Mouse (Mus musculus): ENCODE data around the gene Vstm4. TPM values are rescaled to one million over a fixed set of nuclear protein-coding genes. Genes with fewer than 3 reads are reported as not detected.

The Vstm4 gene
- polyA plus RNA-seq (2015; fragmentation: Nextera tagmentation; extraction: Ambion mirVana) = 23.7 and 29.2 TPM in 2 replicates

GRCm38 (mm10) chr14:32856681-32857328, at the start of gene Vstm4:
Vstm4 (plus strand) TSS chr14:32856756.

GRCm38 (mm10) chr14:32833847-32834246, 22.7 kb upstream of the Vstm4 start, which contains the start of gene Fam170b:
Fam170b (plus strand) TSS chr14:32833962.

Other genes starting within 250 kb of the Vstm4 start
- gene 3425401B19Rik, start 171.5 kb upstream of the Vstm4 start, polyA plus RNA-seq (2015; fragmentation: Nextera tagmentation; extraction: Ambion mirVana) = 0.02 TPM in 1 of 2 replicates, not detected in the other
- gene Tmem273, start 70.8 kb upstream of the Vstm4 start, polyA plus RNA-seq (2015; fragmentation: Nextera tagmentation; extraction: Ambion mirVana) = 0.54 and 1.5 TPM in 2 replicates
- gene Fam170b, start 22.8 kb upstream of the Vstm4 start, polyA plus RNA-seq (2015; fragmentation: Nextera tagmentation; extraction: Ambion mirVana) = 0.07 TPM in 1 of 2 replicates, not detected in the other
- gene Lrrc18, start 134.6 kb downstream of the Vstm4 start, polyA plus RNA-seq (2015; fragmentation: Nextera tagmentation; extraction: Ambion mirVana) = 0.22 TPM in 1 of 2 replicates, not detected in the other